Mouse (Mus musculus): ENCODE data around the gene Cyb5r3.

DNA sequence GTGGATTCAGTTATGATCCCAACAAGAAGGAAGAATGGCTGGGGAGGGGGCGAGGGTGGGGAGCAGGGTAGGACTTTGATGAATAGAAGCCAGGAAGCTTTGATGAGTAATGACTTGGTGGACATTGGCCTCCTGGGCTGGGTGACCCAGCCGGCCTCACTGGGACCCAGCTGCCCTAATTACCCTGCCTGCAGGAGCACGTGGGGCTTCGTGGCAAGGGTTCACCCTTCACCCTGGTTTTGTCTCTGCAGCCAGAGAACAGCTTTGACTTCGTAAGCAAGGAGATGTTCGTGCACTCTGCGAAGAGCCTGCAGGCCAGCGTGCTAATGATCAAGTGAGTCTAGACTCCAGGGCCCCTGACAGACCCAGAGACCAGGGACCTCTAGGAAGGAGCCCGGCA lies 58.3 kb downstream of the Cyb5r3 start:
- no peak for TF ChIP-seq POLR2A (IDR thresholded peaks at IDR 0.05; ENCODE audit: low read depth, low read length)
- no peak for TF ChIP-seq CTCF (IDR thresholded peaks at IDR 0.05; ENCODE audit: extremely low read depth, insufficient read depth, insufficient read length, insufficient replicate concordance)

Measured in spleen, adult 2 months (tissue).